Mouse (Mus musculus): ENCODE measurements around the gene Flvcr2.

DNA sequence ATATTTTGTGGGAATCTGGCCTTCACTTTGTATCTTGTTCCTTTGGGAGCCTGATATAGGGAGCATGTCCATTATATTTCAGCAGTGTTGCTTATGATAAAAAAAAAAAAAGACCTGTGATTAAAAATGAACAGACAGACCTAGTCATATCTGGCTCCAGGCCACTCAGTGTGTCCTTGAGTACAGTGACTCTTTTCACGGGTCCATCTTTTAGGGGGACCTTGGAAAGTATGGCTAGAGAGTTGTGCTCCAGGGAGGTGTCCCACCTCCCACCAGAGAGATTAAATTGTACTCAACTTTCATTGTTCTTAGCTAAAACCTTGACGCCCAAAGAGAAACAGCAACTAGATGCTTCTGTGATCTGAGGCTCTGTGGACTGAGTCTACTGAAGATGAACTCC lies 47.8 kb downstream of the Flvcr2 start:
- TF ChIP-seq POLR2A (IDR thresholded peaks at IDR 0.05; ENCODE audit: extremely low read depth, insufficient read depth, low read length) = no peak
- no peak for TF ChIP-seq CTCF (IDR thresholded peaks at IDR 0.05; ENCODE audit: low read depth, low read length)

Data from liver, adult 2 months (tissue).